Mouse (Mus musculus) erythroblast, embryonic 14.5 days (primary cell): ENCODE measurements around the gene Ddx11. TPM values are rescaled to one million over a fixed set of nuclear protein-coding genes. Genes with fewer than 3 reads are reported as not detected.
A peak's percentile ranks its signal among the peaks of the same experiment; 100 is the strongest.

Experiments used
- H3K27me3 ChIP-seq: 2 replicates; pipeline ENCODE4 v1.6.1; 2012; ENCODE audit warnings: inconsistent platforms; ENCODE audit not compliant: control insufficient read depth
- H3K36me3 ChIP-seq: 2 replicates; pipeline ENCODE4 v1.6.1; 2012; ENCODE audit warnings: mild to moderate bottlenecking, inconsistent platforms; ENCODE audit not compliant: control insufficient read depth
- H3K4me1 ChIP-seq: 2 replicates; pipeline ENCODE4 v1.6.1; 2012; ENCODE audit warnings: inconsistent platforms; ENCODE audit not compliant: control insufficient read depth
- H3K4me3 ChIP-seq: replicated peaks from 2 replicates; pipeline ENCODE3; 2012; ENCODE audit warnings: moderate library complexity, mild to moderate bottlenecking, inconsistent platforms
- H3K9me3 ChIP-seq: 2 replicates; pipeline ENCODE4 v1.6.1; 2012; ENCODE audit warnings: low read length, inconsistent platforms, mixed read lengths; ENCODE audit not compliant: control insufficient read depth
- GATA1 ChIP-seq: IDR thresholded peaks from 2 replicates; pipeline ENCODE4 v1.6.1; 2012; ENCODE audit warnings: low read length, inconsistent platforms, mixed read lengths
- TAL1 ChIP-seq: IDR thresholded peaks from 3 replicates; pipeline ENCODE4 v1.6.1; 2012; ENCODE audit warnings: low read length, inconsistent platforms, mixed read lengths
- polyA plus RNA-seq: library from polyadenylated mRNA; stranded (reverse); fragments of >175 nt; gene quantifications from 2 replicates; pipeline ENCODE4 v1.2.3, GENCODE M21; 2012

Gene Ddx11
- polyA plus RNA-seq, 1 experiment = 0.51 TPM

DNA sequence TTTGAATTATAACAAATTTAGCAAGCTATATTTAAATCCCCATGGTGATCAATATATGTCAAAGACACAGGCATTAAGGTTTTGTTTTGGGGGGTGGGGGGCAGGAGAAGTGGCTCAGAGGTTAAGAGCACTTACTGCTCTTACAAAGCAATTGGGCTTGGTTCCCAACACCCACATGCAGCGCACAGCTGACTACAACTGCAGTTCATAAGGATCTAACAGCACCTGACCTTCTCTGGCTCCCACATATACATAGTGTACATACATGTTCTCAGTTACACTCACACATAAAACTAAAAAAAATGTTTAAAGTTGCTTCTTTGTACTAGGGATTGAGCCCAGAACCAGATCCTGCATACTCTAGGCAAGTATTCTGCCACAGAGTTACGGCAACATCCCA lies 31.9 kb upstream of the Ddx11 start:
- Histone ChIP-seq H3K4me1 (no peaks in the 10 kb centered on the region; the same call in 1 of the 2 replicates), H3K9me3 (no peaks in the 10 kb centered on the region), H3K27me3 (no peaks in the 10 kb centered on the region), H3K4me3 (no peak overlapping the region), H3K36me3 (peaks cover 64% of the 10 kb centered on the region)
- no peak for TF ChIP-seq GATA1
- TF ChIP-seq TAL1 = no peak

DNA sequence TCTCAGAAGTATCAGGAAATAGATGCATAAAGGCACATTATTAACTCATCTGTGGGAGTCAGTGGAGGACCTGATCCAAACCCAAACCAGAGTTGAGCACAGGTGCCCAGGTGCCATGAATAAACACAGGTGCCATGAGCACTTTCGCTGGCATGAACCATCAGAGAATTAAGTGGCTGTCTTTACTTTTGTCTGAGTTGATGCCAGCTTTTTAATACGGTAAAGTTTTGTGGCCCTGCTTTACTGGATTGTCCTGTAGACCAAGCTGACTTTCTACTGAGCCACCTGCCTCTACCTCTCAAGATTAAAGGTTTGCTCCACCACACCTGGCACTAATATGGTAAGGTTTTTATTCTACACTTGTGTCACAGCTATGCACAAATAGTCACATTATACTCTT lies 31.3 kb upstream of the Ddx11 start:
- H3K36me3 ChIP-seq = peaks cover 61% of the 10 kb centered on the region
- no peaks in the 10 kb centered on the region for H3K9me3 ChIP-seq
- H3K4me1 ChIP-seq = peaks cover 3% of the 10 kb centered on the region
- TF ChIP-seq GATA1 = no peak
- no peak for TF ChIP-seq TAL1
- no peaks in the 10 kb centered on the region for H3K27me3 ChIP-seq
- H3K4me3 ChIP-seq = no peak overlapping the region

DNA sequence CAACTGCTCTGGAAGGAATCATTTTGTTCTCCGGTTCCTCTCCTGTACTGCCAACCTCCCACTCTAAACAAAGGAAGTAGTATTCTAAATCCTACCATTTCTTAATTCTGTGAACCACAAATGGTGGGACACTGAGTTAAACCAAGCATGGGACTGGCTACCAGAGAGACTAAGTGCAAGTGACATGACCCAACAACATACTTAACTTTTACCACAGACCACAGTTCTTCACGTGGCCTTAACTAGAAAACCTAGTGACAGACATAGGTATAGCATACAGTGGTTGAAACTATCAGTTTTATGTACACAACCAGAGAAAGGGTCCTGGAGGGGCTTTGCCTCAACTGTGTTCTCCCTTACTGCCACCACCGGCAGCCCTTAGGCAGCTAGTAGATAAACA lies 30.7 kb upstream of the Ddx11 start:
- no peak for TF ChIP-seq GATA1
- no peak for TF ChIP-seq TAL1
- Histone ChIP-seq H3K36me3 (peaks cover 60% of the 10 kb centered on the region), H3K4me1 (peaks cover 3% of the 10 kb centered on the region), H3K4me3 (no peak overlapping the region), H3K27me3 (no peaks in the 10 kb centered on the region), H3K9me3 (no peaks in the 10 kb centered on the region)

DNA sequence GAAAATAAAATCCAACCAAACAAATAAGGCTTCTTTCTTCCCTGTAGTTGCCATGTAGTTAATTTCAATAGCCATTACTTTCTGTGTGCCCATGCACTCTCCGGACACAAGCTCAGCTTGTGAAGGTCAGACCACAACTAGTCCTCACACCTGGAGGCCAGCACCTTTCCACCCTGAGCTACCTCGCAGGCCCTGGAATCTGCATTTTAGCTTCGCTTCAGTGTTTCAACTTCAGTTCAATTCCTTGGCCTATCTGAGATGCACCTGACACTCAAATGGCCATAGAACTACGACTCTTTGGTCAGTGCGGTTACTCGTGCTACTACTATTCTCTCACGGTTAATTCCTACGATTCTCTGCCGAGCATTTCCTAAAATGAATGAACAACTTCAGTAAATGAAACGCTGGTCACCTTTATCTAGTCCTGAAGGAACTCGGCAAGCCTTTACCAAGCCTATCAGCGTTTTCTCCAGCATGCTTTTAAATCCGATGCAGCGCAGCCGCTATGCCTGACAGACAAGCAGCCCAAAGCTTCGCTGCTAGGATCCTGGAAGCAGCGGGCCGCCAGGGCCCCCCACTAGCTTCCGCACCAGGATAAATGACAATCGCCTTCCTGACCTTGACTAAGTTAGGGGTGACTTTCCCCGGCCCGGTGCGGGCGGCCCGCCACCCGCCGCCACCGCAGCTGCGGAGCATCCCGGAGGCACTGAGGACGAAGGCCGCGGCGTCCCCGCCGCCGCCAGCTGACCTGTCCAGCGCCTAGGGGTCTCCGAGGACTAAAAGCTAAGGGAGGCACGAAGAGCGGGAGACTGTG lies 22.5 kb upstream of the Ddx11 start:
- TF ChIP-seq TAL1 (no peak), GATA1 (no peak)
- Histone ChIP-seq H3K9me3 (no peaks in the 10 kb centered on the region), H3K27me3 (no peaks in the 10 kb centered on the region), H3K4me1 (peaks cover 42% of the 10 kb centered on the region), H3K36me3 (peaks cover 16% of the 10 kb centered on the region), H3K4me3 (peak overlapping the region; percentile 85)

DNA sequence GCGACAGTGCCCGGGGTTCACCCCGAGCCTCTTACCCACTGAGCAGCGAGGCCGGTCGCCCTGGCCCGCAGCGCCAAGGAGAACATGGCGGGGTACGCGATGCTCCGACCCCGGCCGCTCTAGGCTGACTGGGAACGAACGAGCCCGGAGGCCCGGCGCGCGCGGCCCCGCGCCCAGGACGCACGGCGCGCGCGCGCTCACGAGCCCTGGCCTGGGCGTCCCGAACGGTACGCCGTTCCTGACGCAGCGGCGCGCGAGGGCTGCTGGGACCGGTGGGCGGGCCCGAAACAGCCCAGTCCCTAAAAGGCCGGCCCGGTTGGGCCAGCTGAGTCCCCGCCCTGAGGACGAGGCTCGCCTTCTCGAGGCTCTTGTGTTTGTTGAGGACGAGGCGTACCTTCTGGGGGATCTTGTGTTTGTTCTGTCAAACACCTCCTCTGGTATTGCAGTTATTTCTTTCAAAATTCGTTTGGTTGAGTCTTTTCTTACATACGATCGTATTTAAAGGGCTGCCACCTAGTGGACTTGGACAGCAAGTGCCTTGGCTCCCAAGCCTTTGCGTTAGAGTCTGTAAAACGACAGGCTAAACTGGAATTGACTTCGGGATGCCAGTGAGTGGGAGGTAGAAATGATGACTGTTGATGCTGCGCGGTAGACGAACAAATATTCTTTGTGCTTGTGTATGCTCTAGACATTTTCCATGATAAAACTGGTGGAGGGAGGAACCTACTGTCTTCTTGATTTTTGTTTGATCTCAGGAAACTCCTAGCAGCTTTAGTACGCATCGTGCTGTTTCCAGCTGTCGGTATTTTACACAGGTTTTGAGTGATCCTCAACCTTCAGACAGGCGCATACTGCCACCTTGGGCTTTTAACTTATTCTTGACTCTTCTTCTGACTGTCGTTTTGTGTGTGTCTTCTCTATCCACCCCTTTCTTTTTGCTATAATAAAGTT lies 21.7 kb upstream of the Ddx11 start, which contains the start of gene Ndufv2:
Gene Ndufv2 (minus strand): TSS at position 180 of the 951 bp plus-strand sequence.
- Histone ChIP-seq H3K27me3 (no peaks in the 10 kb centered on the region), H3K4me1 (peaks cover 43% of the 10 kb centered on the region), H3K36me3 (peaks cover 14% of the 10 kb centered on the region), H3K9me3 (no peaks in the 10 kb centered on the region), H3K4me3 (peak within 1 kb of the TSS; percentile 85)
- no peak for TF ChIP-seq GATA1
- no peak for TF ChIP-seq TAL1

DNA sequence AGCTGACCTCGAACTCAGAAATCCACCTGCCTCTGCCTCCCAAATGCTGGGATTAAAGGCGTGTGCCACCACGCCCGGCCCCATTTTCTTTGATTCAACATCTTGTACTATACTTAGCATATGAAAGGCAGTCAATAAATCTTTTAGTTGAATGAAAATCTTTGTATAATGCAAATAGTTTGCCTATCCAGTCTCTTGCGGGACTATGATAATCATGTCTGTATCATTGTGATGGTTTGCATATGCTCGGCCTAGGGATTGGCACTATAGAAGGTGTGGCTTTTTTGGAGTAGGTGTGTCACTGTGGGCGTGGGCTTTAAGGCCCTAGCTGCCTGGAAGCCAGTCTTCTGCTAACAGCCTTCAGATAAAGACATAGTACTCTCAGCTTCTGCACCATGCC lies 19.2 kb upstream of the Ddx11 start:
- TF ChIP-seq TAL1 (no peak), GATA1 (no peak)
- Histone ChIP-seq H3K4me3 (no peak overlapping the region), H3K36me3 (no peaks in the 10 kb centered on the region; the same call in 1 of the 2 replicates), H3K9me3 (no peaks in the 10 kb centered on the region), H3K27me3 (no peaks in the 10 kb centered on the region), H3K4me1 (peaks cover 48% of the 10 kb centered on the region)

DNA sequence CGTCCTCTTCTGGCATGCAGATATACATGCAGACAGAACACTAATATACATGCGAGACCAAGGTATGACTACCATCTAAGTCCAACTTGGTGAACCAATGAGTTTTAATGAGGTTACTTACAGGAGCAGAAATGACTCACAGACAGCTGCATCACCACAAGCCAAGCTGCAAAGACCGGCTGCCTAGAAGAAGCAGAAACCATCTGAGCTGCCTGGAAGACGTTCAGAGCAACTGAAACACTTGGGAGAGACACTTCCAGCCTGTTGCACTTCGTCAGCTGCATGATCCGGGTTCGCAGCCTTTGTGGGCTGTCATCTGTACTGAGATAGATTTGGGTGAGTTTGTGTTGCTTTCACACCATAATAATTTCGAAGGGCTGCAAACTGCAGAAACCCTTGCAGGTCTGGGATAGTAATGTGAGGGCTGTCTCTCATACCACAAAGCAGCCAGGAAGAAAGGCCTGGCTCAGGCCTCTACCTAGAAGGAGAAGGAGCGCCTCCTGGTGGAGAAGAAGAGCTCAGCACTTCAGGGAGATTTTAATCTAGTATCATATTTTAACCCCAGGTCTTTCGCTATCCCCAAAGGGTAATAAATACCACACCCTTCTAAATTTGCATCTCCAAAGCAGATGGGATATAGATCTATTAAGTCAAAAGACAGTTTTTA lies 16.6 kb upstream of the Ddx11 start:
- Histone ChIP-seq H3K27me3 (no peaks in the 10 kb centered on the region), H3K9me3 (no peaks in the 10 kb centered on the region), H3K4me3 (no peak overlapping the region), H3K36me3 (no peaks in the 10 kb centered on the region), H3K4me1 (peaks cover 55% of the 10 kb centered on the region)
- TF ChIP-seq GATA1 (0 out of 2 replicates have a peak, but pooled peaks have one; percentile 31), TAL1 (no peak)

DNA sequence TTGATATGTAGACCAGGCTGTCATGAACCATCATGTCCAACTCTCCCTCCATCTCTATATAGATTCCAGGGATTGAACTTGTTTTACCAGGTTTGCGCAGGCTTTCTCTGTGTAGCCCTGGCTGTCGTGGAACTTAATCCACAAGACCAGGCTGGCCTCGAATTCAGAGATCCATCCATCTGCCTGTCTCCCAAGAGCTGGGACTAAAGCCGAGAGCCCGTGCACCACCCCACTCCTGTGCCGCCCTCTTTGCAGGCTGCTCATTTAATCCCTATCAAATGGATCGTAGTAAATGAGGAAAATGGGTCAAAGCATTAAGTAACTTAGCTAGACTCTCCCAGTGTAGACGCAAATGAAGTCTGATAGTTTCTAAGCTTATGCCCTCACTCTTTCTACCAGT lies 15.9 kb upstream of the Ddx11 start:
- TF ChIP-seq TAL1 = no peak
- no peak overlapping the region for H3K4me3 ChIP-seq

DNA sequence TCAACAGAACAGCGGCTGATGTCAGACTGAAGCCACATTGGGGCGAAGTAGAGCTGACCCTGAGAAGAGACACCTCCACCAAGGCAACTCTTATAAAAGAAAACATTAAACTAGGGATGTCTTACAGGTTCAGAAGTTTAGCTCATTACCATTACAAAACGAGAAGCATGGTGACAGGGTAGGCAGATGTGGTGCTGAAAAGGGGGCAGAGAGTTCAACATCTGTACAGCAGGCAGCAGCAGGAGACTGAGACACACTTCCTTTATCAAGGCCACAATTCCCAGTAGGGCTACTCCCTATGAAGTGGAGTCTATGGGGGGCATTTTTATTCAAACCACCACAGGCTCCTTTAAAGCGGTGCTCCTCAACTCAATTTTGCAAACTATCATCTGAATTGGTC lies 15.1 kb upstream of the Ddx11 start:
- H3K4me3 ChIP-seq = no peak overlapping the region
- no peaks in the 10 kb centered on the region for H3K27me3 ChIP-seq
- no peaks in the 10 kb centered on the region for H3K9me3 ChIP-seq
- H3K4me1 ChIP-seq = peaks cover 57% of the 10 kb centered on the region
- TF ChIP-seq GATA1 = no peak
- TF ChIP-seq TAL1 = no peak
- no peaks in the 10 kb centered on the region for H3K36me3 ChIP-seq

More for the DNA sequence above, 15.9 kb upstream of the Ddx11 start:
- Histone ChIP-seq H3K4me1 (peaks cover 55% of the 10 kb centered on the region), H3K9me3 (no peaks in the 10 kb centered on the region), H3K36me3 (no peaks in the 10 kb centered on the region), H3K27me3 (no peaks in the 10 kb centered on the region)
